Mouse (Mus musculus) central nervous system, embryonic 11.5 days (tissue): ENCODE measurements around the gene Syne2. TPM values are rescaled to one million over a fixed set of nuclear protein-coding genes. Genes with fewer than 3 reads are reported as not detected.

Experiments used
- polyA plus RNA-seq: library from polyadenylated mRNA; depleted of rRNA; stranded (reverse); fragments of >200 nt; gene quantifications from 2 replicates; pipeline ENCODE4 v1.2.3, GENCODE M21; 2012; rRNA removed

Gene Syne2
- 69.8 and 81.3 TPM in 2 replicates for polyA plus RNA-seq

GRCm38 (mm10) chr12:75817959-75818452 lies at the start of gene Syne2:
TSS of gene Syne2 (plus strand) at chr12:75818134.

Other genes starting within 250 kb of the Syne2 start
- gene Ppp2r5e, start 221.9 kb upstream of the Syne2 start, polyA plus RNA-seq, result 34.8 and 39.2 TPM in 2 replicates
- gene Wdr89, start 148.6 kb upstream of the Syne2 start, polyA plus RNA-seq, result 8.3 and 10.3 TPM in 2 replicates
- gene Sgpp1, start 82.4 kb upstream of the Syne2 start, polyA plus RNA-seq, result 5.1 and 7.8 TPM in 2 replicates